Mouse (Mus musculus): ENCODE measurements around the gene Gm45140. TPM values are rescaled to one million over a fixed set of nuclear protein-coding genes. Genes with fewer than 3 reads are reported as not detected.
"Not testable (repeated sequence)": the region's sequence is repeated elsewhere in the genome, so short reads cannot be mapped to it uniquely, and the experiment has no call there.

Gm45140 gene
- total RNA-seq, 2 experiments from 2014 or later: 1.9 to 3.9 TPM

DNA sequence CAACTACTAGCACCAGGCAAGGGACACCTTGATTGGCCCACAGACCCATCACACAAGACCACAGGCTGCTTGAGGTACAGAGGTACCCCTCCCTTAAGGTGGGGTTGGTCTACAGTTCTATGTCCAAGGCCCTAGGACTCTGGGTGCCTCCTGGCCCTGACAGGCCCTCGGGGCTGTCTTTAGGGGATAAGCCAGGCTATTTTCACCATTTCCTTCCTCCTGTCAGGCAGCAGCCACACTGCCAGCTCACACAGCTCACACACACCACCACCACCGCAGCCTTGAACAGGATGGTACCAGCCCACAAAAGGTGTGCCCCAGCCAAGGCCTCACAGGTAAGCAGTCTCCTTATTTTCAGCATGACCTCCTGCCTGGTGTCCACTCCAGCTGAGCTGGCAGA, 57.8 kb downstream of the Gm45140 start, which contains the start of gene Gp9:
TSS of gene Gp9 (plus strand) at position 231 of the 400 bp plus-strand sequence.
- no peak for DNase-seq (ENCODE audit: low spot score in 2 of 2)

DNA sequence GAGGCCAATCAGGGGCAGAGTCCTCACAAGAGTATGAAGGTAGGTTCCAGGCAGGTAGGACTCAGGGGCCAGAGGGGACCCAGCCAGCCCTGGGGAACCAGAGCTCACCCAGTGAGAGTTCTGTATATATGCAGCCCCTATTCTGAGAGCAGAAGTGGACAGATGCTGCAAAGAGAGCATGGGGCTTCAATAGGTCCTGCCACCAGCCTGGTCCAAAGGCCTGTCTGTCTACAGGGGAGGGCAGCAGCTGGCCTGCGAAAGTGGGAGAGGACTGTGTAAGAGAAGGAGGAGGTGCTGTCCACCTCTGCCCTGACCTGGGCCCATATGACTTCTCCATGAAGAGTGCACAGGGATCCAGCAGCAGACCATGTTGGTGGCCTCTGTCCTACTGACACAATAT, 58.9 kb downstream of the Gm45140 start:
- DNase-seq (ENCODE audit: low spot score in 2 of 2): no peak

GRCm38 (mm10) chr6:87775588-87776245, 59.9 kb downstream of the Gm45140 start:
- no peak for DNase-seq (ENCODE audit: low spot score in 2 of 2)

- no peak for DNase-seq (ENCODE audit: low spot score in 2 of 2)
Observed at GRCm38 (mm10) chr6:87774909-87775308, 60.7 kb downstream of the Gm45140 start.

DNA sequence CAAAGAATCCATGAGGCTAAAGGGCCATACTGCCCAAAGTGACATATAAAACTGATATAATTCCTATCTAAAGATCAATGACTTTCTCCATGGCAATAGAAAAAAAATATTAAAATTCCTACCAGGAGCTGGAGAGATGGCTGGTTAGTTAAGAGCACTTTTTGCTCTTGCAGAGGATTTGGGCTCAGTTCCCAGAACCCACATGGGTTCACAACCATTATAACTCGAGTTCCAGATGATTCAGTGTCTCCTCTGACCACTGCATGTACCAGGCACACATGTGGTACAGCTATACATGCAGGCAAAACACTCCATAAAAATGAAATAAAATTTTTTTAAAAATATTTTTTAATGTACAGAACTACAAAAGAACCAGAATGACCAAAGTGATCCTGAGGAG, 61.1 kb downstream of the Gm45140 start:
- no peak for DNase-seq (ENCODE audit: low spot score in 2 of 2)

DNA sequence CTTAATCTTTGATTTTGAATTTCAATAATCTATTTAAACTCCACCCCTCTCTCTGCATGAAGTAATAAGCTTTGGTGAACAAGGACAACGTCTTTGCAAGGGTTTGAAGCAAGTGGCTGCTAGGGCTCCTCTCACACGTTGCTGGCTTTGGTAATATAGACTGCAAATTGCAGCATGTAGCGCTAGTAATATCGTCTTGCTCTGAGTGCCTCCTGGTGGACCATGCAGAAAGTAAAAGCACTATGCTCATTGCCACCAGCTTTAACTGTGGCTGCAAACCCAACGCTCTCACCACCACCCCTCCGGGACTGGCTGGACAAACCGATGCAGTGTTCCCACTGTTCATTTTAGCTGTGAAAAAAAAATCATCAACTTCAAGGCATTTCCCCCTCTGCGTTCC, 65.0 kb downstream of the Gm45140 start:
- DNase-seq (ENCODE audit: low spot score in 2 of 2): peak in 1 of 2 experiments; percentile 12

GRCm38 (mm10) chr6:87764296-87764695, 71.3 kb downstream of the Gm45140 start:
- DNase-seq (ENCODE audit: low spot score in 2 of 2): not testable (repeated sequence)

- DNase-seq (ENCODE audit: low spot score in 2 of 2): peak in 1 of 2 experiments; percentile 24
Observed at GRCm38 (mm10) chr6:87763376-87764280, 72.0 kb downstream of the Gm45140 start.

- DNase-seq (ENCODE audit: low spot score in 2 of 2): no peak
Observed at GRCm38 (mm10) chr6:87762161-87762560, 73.4 kb downstream of the Gm45140 start.

GRCm38 (mm10) chr6:87759850-87760249, 75.7 kb downstream of the Gm45140 start:
- DNase-seq (ENCODE audit: low spot score in 2 of 2): no peak

DNA sequence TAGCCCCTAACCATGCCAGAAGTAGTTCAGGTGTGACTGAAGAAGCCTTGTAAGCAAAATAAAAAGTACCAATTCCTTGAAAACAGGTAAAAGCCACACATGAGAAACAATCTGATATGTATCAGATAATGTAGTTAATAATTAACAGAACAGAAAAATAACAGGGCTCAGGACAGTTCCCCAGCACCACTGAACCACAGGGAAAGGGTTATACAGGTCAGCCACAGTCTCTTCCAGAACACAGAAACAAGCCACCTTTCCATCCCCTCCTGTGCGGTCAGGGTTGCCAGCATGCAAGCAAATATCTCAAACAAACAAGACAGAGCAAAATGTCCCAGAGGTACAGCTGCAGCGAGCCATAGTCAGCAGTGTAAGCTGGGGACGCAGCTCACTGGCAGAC, 76.2 kb downstream of the Gm45140 start:
- DNase-seq (ENCODE audit: low spot score in 2 of 2): no peak

- DNase-seq (ENCODE audit: low spot score in 2 of 2): no peak
Observed at GRCm38 (mm10) chr6:87756896-87757295, 78.7 kb downstream of the Gm45140 start.

DNA sequence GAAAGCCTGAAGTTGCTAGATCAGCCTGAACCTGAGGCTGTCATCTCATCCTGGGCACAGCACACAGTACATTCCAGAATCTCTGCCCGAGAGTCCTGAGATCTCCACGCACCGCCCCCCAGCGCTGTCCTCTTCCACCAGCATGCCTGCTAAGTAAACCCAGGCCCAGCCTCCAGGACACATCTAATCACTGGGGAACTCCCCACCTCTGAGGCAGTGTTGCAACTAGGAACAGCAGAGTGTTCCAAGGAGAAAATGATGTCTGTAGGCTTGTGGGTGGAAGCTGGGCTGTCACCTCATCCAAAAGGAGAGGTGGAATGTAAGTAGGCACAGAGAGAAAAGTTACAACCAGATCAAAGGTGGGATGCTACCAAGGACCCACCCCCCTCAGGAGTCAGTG, 80.4 kb downstream of the Gm45140 start:
- no peak for DNase-seq (ENCODE audit: low spot score in 2 of 2)

GRCm38 (mm10) chr6:87751574-87751973, 84.0 kb downstream of the Gm45140 start:
- no peak for DNase-seq (ENCODE audit: low spot score in 2 of 2)

- DNase-seq (ENCODE audit: low spot score in 2 of 2): no peak
Observed at GRCm38 (mm10) chr6:87750184-87750910, 85.2 kb downstream of the Gm45140 start.

DNA sequence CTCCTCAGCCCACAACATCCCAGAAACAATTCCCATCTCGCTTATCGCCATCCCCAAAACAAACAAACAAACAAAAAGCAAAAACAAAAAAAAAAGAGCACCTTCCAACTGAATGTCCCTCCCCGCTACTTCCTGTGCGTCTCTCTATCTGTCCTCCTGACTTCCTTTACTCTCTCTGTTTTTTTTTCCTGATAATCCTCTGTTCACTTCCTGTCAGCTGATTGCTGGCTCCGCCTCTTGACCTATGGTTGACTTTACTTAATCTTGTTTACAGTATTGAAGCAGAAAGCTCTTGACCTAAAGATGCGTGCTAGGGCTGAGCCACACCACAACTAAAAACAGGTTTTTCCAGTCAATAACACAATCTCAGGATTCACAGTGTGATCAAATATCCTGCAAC, 87.1 kb downstream of the Gm45140 start:
- DNase-seq (ENCODE audit: low spot score in 2 of 2): no peak

- no peak for DNase-seq (ENCODE audit: low spot score in 2 of 2)
Observed at GRCm38 (mm10) chr6:87748078-87748477, 87.5 kb downstream of the Gm45140 start.

- DNase-seq (ENCODE audit: low spot score in 2 of 2): no peak
Observed at GRCm38 (mm10) chr6:87746849-87747248, 88.7 kb downstream of the Gm45140 start.

GRCm38 (mm10) chr6:87746059-87746458, 89.5 kb downstream of the Gm45140 start:
- no peak for DNase-seq (ENCODE audit: low spot score in 2 of 2)

GRCm38 (mm10) chr6:87745301-87745700, 90.3 kb downstream of the Gm45140 start:
- DNase-seq (ENCODE audit: low spot score in 2 of 2): no peak

DNA sequence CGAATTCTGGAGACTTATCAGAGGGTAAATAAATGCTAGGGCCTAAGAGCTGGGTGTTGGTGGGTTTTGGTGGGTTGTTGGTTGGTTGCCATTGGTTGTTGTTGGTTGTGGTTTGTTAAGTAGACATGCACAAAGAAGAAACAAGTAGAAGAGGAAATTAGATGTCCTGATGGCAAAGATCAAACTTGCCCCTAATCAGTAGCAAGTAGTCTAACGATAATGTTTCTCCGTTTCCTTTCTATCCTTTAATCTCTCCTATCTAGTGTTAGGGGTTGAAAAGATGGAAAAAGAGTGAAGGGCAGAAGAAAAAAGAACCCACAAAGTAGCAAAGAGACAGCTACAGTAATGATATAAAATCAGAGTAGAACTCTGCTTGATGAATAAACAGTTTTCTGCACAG, 91.0 kb downstream of the Gm45140 start:
- DNase-seq (ENCODE audit: low spot score in 2 of 2): no peak

- DNase-seq (ENCODE audit: low spot score in 2 of 2): no peak
Observed at GRCm38 (mm10) chr6:87743281-87743680, 92.3 kb downstream of the Gm45140 start.

Data from layer of hippocampus, adult 18-20 months (tissue).